ENCODE assay signal across 8 mouse cellular contexts in the genomic region with DNA sequence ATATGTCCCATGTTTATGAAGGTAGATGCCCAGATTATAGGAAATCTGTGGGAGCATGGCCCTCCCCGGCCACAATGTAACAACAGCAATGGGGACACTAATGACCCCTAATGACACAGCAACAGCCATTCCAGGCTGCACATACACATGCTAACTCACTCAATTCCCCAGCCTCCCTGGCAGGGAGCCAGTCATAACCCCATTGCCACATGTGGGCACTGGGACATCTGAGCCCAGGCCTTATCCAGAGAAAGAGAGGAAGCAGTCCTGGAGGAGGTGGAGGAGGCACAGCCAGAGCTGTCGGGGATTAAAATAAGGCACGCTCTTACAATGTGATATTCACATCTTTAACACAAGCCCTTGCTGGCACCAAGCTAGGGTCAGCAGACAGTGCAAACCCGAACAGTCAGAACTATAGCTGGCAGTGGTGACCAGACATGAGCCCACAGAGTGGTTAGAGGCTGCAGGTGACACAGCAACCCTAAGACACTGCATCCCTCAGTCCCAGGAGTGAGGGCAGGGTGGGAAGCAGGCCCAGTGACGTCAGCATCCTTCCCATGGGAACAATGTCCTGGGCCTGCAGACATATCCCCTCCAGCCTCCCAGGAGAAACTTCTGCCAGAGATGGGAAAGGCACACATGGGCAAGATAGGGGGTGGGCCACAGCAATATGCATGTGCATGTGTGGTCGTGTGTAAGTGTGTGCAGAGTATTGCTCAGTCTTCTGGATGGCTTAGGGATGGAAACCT. TPM values are rescaled to one million over a fixed set of nuclear protein-coding genes. Genes with fewer than 3 reads are reported as not detected.
DNase-seq lines count a peak whose midpoint lies in the region; ATAC-seq lines count a peak whose summit lies in the region.

No protein-coding gene starts in this region.

- 0 out of 2 replicates have a peak overlapping the region, but pooled peaks have one; percentile 21 for H3K9ac ChIP-seq in forebrain, embryonic 12.5 days
- H3K9ac ChIP-seq in forebrain, embryonic 15.5 days (replicated peaks), result no peak overlapping the region; the same call in 1 of the 2 replicates
- H3K9ac ChIP-seq in forebrain, embryonic 16.5 days (replicated peaks; ENCODE audit: low read depth, low read length), result no peak overlapping the region
- no peak overlapping the region; the same call in 1 of the 2 replicates for H3K9ac ChIP-seq in limb, embryonic 12.5 days (replicated peaks)

- H3K36me3 ChIP-seq in forebrain, embryonic 12.5 days (replicated peaks), result no peaks in the 10 kb centered on the region
- H3K36me3 ChIP-seq in forebrain, embryonic 15.5 days, result no peaks in the 10 kb centered on the region
- H3K36me3 ChIP-seq in forebrain, embryonic 16.5 days (ENCODE audit: control insufficient read depth, insufficient read depth), result no peaks in the 10 kb centered on the region
- peaks cover 3% of the 10 kb centered on the region for H3K36me3 ChIP-seq in limb, embryonic 12.5 days

- no peak overlapping the region for H3K4me2 ChIP-seq in forebrain, embryonic 12.5 days
- H3K4me2 ChIP-seq in forebrain, embryonic 15.5 days (replicated peaks), result no peak overlapping the region
- H3K4me2 ChIP-seq in forebrain, embryonic 16.5 days (ENCODE audit: low read length), result no peak overlapping the region
- H3K4me2 ChIP-seq in limb, embryonic 12.5 days, result no peak overlapping the region; the same call in 1 of the 2 replicates

- H3K9me3 ChIP-seq in forebrain, embryonic 12.5 days, result no peaks in the 10 kb centered on the region
- no peaks in the 10 kb centered on the region for H3K9me3 ChIP-seq in forebrain, embryonic 15.5 days
- no peaks in the 10 kb centered on the region for H3K9me3 ChIP-seq in forebrain, embryonic 16.5 days (ENCODE audit: control insufficient read depth, low read length)
- H3K9me3 ChIP-seq in limb, embryonic 12.5 days, result no peaks in the 10 kb centered on the region

- H3K27me3 ChIP-seq in forebrain, embryonic 12.5 days, result no peaks in the 10 kb centered on the region
- no peaks in the 10 kb centered on the region for H3K27me3 ChIP-seq in forebrain, embryonic 15.5 days
- H3K27me3 ChIP-seq in forebrain, embryonic 16.5 days (replicated peaks; ENCODE audit: control insufficient read depth, insufficient read depth, low read length), result no peaks in the 10 kb centered on the region
- no peaks in the 10 kb centered on the region for H3K27me3 ChIP-seq in limb, embryonic 12.5 days

- peak; percentile 45 for DNase-seq in 3T3-L1 (ENCODE audit: low read depth, low spot score)
- no peak for DNase-seq in spleen, postnatal 14 days (ENCODE audit: low spot score in 2 of 2)
- DNase-seq in cerebellum, adult 9-10 months, result no peak
- DNase-seq in frontal cortex, postnatal 25 days (ENCODE audit: low spot score in 2 of 2), result no peak

- no peak overlapping the region for H3K4me3 ChIP-seq in forebrain, embryonic 12.5 days (replicated peaks)
- no peak overlapping the region for H3K4me3 ChIP-seq in forebrain, embryonic 15.5 days
- no peak overlapping the region for H3K4me3 ChIP-seq in forebrain, embryonic 16.5 days (replicated peaks; ENCODE audit: low read length)
- no peak overlapping the region for H3K4me3 ChIP-seq in limb, embryonic 12.5 days (replicated peaks)

- ATAC-seq in forebrain, embryonic 12.5 days (ENCODE audit: low FRiP score), result no peak
- ATAC-seq in forebrain, embryonic 15.5 days (replicated peaks), result no peak
- 0 out of 2 replicates have a peak, but pooled peaks have one; percentile 11 for ATAC-seq in forebrain, embryonic 16.5 days
- ATAC-seq in limb, embryonic 12.5 days (ENCODE audit: insufficient number of reproducible peaks, insufficient read depth, low FRiP score, low TSS enrichment, low read depth), result 0 out of 2 replicates have a peak, but pooled peaks have one; percentile 8

- peaks cover 42% of the 10 kb centered on the region for H3K4me1 ChIP-seq in forebrain, embryonic 12.5 days
- peaks cover 49% of the 10 kb centered on the region for H3K4me1 ChIP-seq in forebrain, embryonic 15.5 days
- peaks cover 43% of the 10 kb centered on the region for H3K4me1 ChIP-seq in forebrain, embryonic 16.5 days (replicated peaks; ENCODE audit: control insufficient read depth, insufficient read depth, low read length)
- peaks cover 62% of the 10 kb centered on the region for H3K4me1 ChIP-seq in limb, embryonic 12.5 days (replicated peaks)

- WGBS in forebrain, embryonic 12.5 days, result 71% methylated on average over 6 of the region's 6 CpGs
- WGBS in forebrain, embryonic 15.5 days, result 61% methylated on average over 6 of the region's 6 CpGs
- 49% methylated on average over 6 of the region's 6 CpGs for WGBS in forebrain, embryonic 16.5 days
- 55% methylated on average over 6 of the region's 6 CpGs for WGBS in limb, embryonic 12.5 days

- H3K27ac ChIP-seq in forebrain, embryonic 12.5 days, result 0 out of 2 replicates have a peak overlapping the region, but pooled peaks have one; percentile 36
- H3K27ac ChIP-seq in forebrain, embryonic 15.5 days (replicated peaks), result no peak overlapping the region
- no peak overlapping the region for H3K27ac ChIP-seq in forebrain, embryonic 16.5 days (ENCODE audit: low read length)
- peak overlapping the region; percentile 73 for H3K27ac ChIP-seq in limb, embryonic 12.5 days

RNA-seq across cellular contexts. Expression of gene Samd4b, which starts 11.1 kb away (rescaled TPM):
- polyA plus RNA-seq in forebrain, embryonic 12.5 days (2016; fragmentation: Nextera tagmentation; extraction: Ambion mirVana), result 35.6 and 37.6 TPM in 2 replicates
- 24.3 and 25.7 TPM in 2 replicates for polyA plus RNA-seq in forebrain, embryonic 15.5 days (2015; fragmentation: Nextera tagmentation; extraction: Ambion mirVana)
- polyA plus RNA-seq in forebrain, embryonic 16.5 days (2015; fragmentation: Nextera tagmentation; extraction: Ambion mirVana), result 25.3 and 26.3 TPM in 2 replicates
- 30.5 and 36.0 TPM in 2 replicates for polyA plus RNA-seq in limb, embryonic 12.5 days (2016; fragmentation: Nextera tagmentation; extraction: Ambion mirVana)

RNA-seq across cellular contexts. Expression of gene Pak4, which starts 11.1 kb away (rescaled TPM):
- polyA plus RNA-seq in forebrain, embryonic 12.5 days (2016; fragmentation: Nextera tagmentation; extraction: Ambion mirVana), result 41.0 and 43.9 TPM in 2 replicates
- polyA plus RNA-seq in forebrain, embryonic 15.5 days (2015; fragmentation: Nextera tagmentation; extraction: Ambion mirVana), result 28.9 and 30.0 TPM in 2 replicates
- 25.5 and 26.7 TPM in 2 replicates for polyA plus RNA-seq in forebrain, embryonic 16.5 days (2015; fragmentation: Nextera tagmentation; extraction: Ambion mirVana)
- polyA plus RNA-seq in limb, embryonic 12.5 days (2016; fragmentation: Nextera tagmentation; extraction: Ambion mirVana), result 42.4 and 44.1 TPM in 2 replicates

RNA-seq across cellular contexts. Expression of gene Nccrp1, which starts 39.8 kb away (rescaled TPM):
- not detected in 2 replicates for polyA plus RNA-seq in forebrain, embryonic 12.5 days (2016; fragmentation: Nextera tagmentation; extraction: Ambion mirVana)
- not detected in 2 replicates for polyA plus RNA-seq in forebrain, embryonic 15.5 days (2015; fragmentation: Nextera tagmentation; extraction: Ambion mirVana)
- polyA plus RNA-seq in forebrain, embryonic 16.5 days (2015; fragmentation: Nextera tagmentation; extraction: Ambion mirVana), result not detected in 2 replicates
- polyA plus RNA-seq in limb, embryonic 12.5 days (2016; fragmentation: Nextera tagmentation; extraction: Ambion mirVana), result not detected in 2 replicates

RNA-seq across cellular contexts. Expression of gene Acp7, which starts 44.3 kb away (rescaled TPM):
- not detected in 2 replicates for polyA plus RNA-seq in forebrain, embryonic 12.5 days (2016; fragmentation: Nextera tagmentation; extraction: Ambion mirVana)
- not detected in 2 replicates for polyA plus RNA-seq in forebrain, embryonic 15.5 days (2015; fragmentation: Nextera tagmentation; extraction: Ambion mirVana)
- not detected in 2 replicates for polyA plus RNA-seq in forebrain, embryonic 16.5 days (2015; fragmentation: Nextera tagmentation; extraction: Ambion mirVana)
- polyA plus RNA-seq in limb, embryonic 12.5 days (2016; fragmentation: Nextera tagmentation; extraction: Ambion mirVana), result not detected in 2 replicates

RNA-seq across cellular contexts. Expression of gene Sycn, which starts 46.2 kb away (rescaled TPM):
- not detected in 2 replicates for polyA plus RNA-seq in forebrain, embryonic 12.5 days (2016; fragmentation: Nextera tagmentation; extraction: Ambion mirVana)
- not detected in 2 replicates for polyA plus RNA-seq in forebrain, embryonic 15.5 days (2015; fragmentation: Nextera tagmentation; extraction: Ambion mirVana)
- polyA plus RNA-seq in forebrain, embryonic 16.5 days (2015; fragmentation: Nextera tagmentation; extraction: Ambion mirVana), result not detected in 2 replicates
- polyA plus RNA-seq in limb, embryonic 12.5 days (2016; fragmentation: Nextera tagmentation; extraction: Ambion mirVana), result not detected in 2 replicates

Comparison
In these comparisons a context has a peak if more than half of its experiments do, and no peak if none do; other contexts are left out.
1. ATAC-seq: peak in forebrain, embryonic 16.5 days (single experiment) and limb, embryonic 12.5 days (single experiment); none in forebrain, embryonic 12.5 days (single experiment) and forebrain, embryonic 15.5 days (single experiment).
2. H3K27ac ChIP-seq: peak in forebrain, embryonic 12.5 days (single experiment) and limb, embryonic 12.5 days (single experiment); none in forebrain, embryonic 15.5 days (single experiment) and forebrain, embryonic 16.5 days (single experiment).